Comparison of ENCODE assay signal across 8 mouse cellular contexts in genomic region chr1:90592784-90593183, GRCm38 (mm10). TPM values are rescaled to one million over a fixed set of nuclear protein-coding genes. Genes with fewer than 3 reads are reported as not detected.
DNase-seq lines count a peak whose midpoint lies in the region; ATAC-seq and TF ChIP-seq lines count a peak whose summit lies in the region.

No protein-coding gene starts in this region.

- H3K4me3 ChIP-seq in heart, embryonic 12.5 days: no peak overlapping the region
- no peak overlapping the region for H3K4me3 ChIP-seq in forebrain, postnatal 0 days (ENCODE audit: low read depth, low read length)
- no peak overlapping the region for H3K4me3 ChIP-seq in midbrain, embryonic 15.5 days

- no peak overlapping the region for H3K4me2 ChIP-seq in heart, embryonic 12.5 days
- H3K4me2 ChIP-seq in forebrain, postnatal 0 days (ENCODE audit: low read depth): no peak overlapping the region
- no peak overlapping the region for H3K4me2 ChIP-seq in midbrain, embryonic 15.5 days

- no peak for ATAC-seq in heart, embryonic 12.5 days (ENCODE audit: insufficient number of reproducible peaks, low FRiP score)
- peak; percentile 76 for ATAC-seq in forebrain, postnatal 0 days
- peak; percentile 67; the same call in 1 of the 2 replicates for ATAC-seq in midbrain, embryonic 15.5 days (replicated peaks)

- 17% methylated on average over 6 of the region's 6 CpGs for WGBS in heart, embryonic 12.5 days
- 22% methylated on average over 6 of the region's 6 CpGs for WGBS in forebrain, postnatal 0 days
- WGBS in midbrain, embryonic 15.5 days: 20% methylated on average over 6 of the region's 6 CpGs

- H3K9ac ChIP-seq in heart, embryonic 12.5 days: no peak overlapping the region
- H3K9ac ChIP-seq in forebrain, postnatal 0 days: no peak overlapping the region
- no peak overlapping the region for H3K9ac ChIP-seq in midbrain, embryonic 15.5 days

- no peaks in the 10 kb centered on the region for H3K9me3 ChIP-seq in heart, embryonic 12.5 days (replicated peaks)
- no peaks in the 10 kb centered on the region for H3K9me3 ChIP-seq in forebrain, postnatal 0 days (ENCODE audit: low read length)
- no peaks in the 10 kb centered on the region for H3K9me3 ChIP-seq in midbrain, embryonic 15.5 days

- peak; percentile 93 for DNase-seq in heart, adult 11 months
- DNase-seq in cerebellum, adult 11-12 months: peak; percentile 19
- DNase-seq in forebrain, postnatal 0 days: peak; percentile 91
- DNase-seq in induced T-regulatory cell, adult 2 months (ENCODE audit: low read depth): peak; percentile 72
- peak; percentile 83 to 88 for DNase-seq in left cerebral cortex, postnatal 14 days (ENCODE audit: low spot score in 2 of 2)
- DNase-seq in spleen, adult 18-20 months: peak; percentile 29 to 71

- no peak overlapping the region for H3K27ac ChIP-seq in heart, embryonic 12.5 days (ENCODE audit: poor library complexity, severe bottlenecking)
- H3K27ac ChIP-seq in forebrain, postnatal 0 days (ENCODE audit: low read depth, low read length): no peak overlapping the region
- H3K27ac ChIP-seq in midbrain, embryonic 15.5 days: no peak overlapping the region

- H3K36me3 ChIP-seq in heart, embryonic 12.5 days: no peaks in the 10 kb centered on the region
- no peaks in the 10 kb centered on the region for H3K36me3 ChIP-seq in forebrain, postnatal 0 days (ENCODE audit: insufficient read depth)
- H3K36me3 ChIP-seq in midbrain, embryonic 15.5 days (replicated peaks): no peaks in the 10 kb centered on the region

- peaks cover 12% of the 10 kb centered on the region; the same call in 1 of the 2 replicates for H3K27me3 ChIP-seq in heart, embryonic 12.5 days (replicated peaks)
- peaks cover 5% of the 10 kb centered on the region; the same call in 1 of the 2 replicates for H3K27me3 ChIP-seq in forebrain, postnatal 0 days (ENCODE audit: insufficient read depth, low read length)
- H3K27me3 ChIP-seq in midbrain, embryonic 15.5 days (replicated peaks): 0 out of 2 replicates have a peak, but pooled peaks cover 13% of the 10 kb centered on the region

- peaks cover 21% of the 10 kb centered on the region for H3K4me1 ChIP-seq in heart, embryonic 12.5 days (replicated peaks)
- H3K4me1 ChIP-seq in forebrain, postnatal 0 days (ENCODE audit: insufficient read depth): no peaks in the 10 kb centered on the region
- no peaks in the 10 kb centered on the region for H3K4me1 ChIP-seq in midbrain, embryonic 15.5 days

- TF ChIP-seq CTCF in forebrain, postnatal 0 days (IDR thresholded peaks at IDR 0.05; ENCODE audit: low read depth): peak; percentile 96

- intact Hi-C loops in left cerebral cortex, postnatal 14 days (cut with DNase I): loop anchor here (10.0 kb wide), 2 partner anchors 658 to 928 kb away; partner anchors contain the start of gene Gbx2

RNA-seq across cellular contexts. Expression of gene Cops8, which starts 10.0 kb away (rescaled TPM):
- 131 and 136 TPM in 2 replicates for polyA plus RNA-seq in heart, embryonic 12.5 days (2016; fragmentation: Nextera tagmentation; extraction: Ambion mirVana)
- 108 and 113 TPM in 2 replicates for total RNA-seq in forebrain, postnatal 0 days (2014; rRNA removed)
- polyA plus RNA-seq in forebrain, postnatal 0 days (2015; fragmentation: Nextera tagmentation; extraction: Ambion mirVana): 188 and 192 TPM in 2 replicates
- 100 to 1,000 TPM in 1 of 2 experiments, 10 to 100 TPM in 1; 92.0 to 102 TPM for total RNA-seq in left cerebral cortex, postnatal 14 days (2021)
- polyA plus RNA-seq in midbrain, embryonic 15.5 days (2015; fragmentation: Nextera tagmentation; extraction: Ambion mirVana): 176 and 182 TPM in 2 replicates

Comparison
In these comparisons a context has a peak if more than half of its experiments do, and no peak if none do; other contexts are left out.
1. DNase-seq: peak in every context shown above with its lines; median percentile 93 in heart, adult 11 months; 91 in forebrain, postnatal 0 days; 86 in left cerebral cortex, postnatal 14 days; 72 in induced T-regulatory cell, adult 2 months; 50 in spleen, adult 18-20 months; 19 in cerebellum, adult 11-12 months.